Mouse (Mus musculus) C2C12 (cell line): ENCODE results near the gene Ccr7. TPM values are rescaled to one million over a fixed set of nuclear protein-coding genes. Genes with fewer than 3 reads are reported as not detected.

Experiments
- H3K27me3 ChIP-seq: one replicate; pipeline ENCODE4 v1.6.1; 2011; ENCODE audit not compliant: control insufficient read depth, insufficient read depth, insufficient read length
- H3K36me3 ChIP-seq: one replicate; pipeline ENCODE4 v1.6.1; 2011; ENCODE audit not compliant: control insufficient read depth, insufficient read depth
- H3K4me3 ChIP-seq: one replicate; pipeline ENCODE4 v1.5.1; 2011; ENCODE audit warnings: mild to moderate bottlenecking, control low read depth; ENCODE audit not compliant: poor library complexity, insufficient read depth, severe bottlenecking
- H3K79me2 ChIP-seq: one replicate; pipeline ENCODE4 v1.6.1; 2011; ENCODE audit not compliant: control insufficient read depth, insufficient read depth
- H3K79me3 ChIP-seq: one replicate; pipeline ENCODE4 v1.6.1; 2011; ENCODE audit warnings: low read depth, control low read depth
- H3ac ChIP-seq: one replicate; pipeline ENCODE3; 2011; ENCODE audit warnings: low read depth; ENCODE audit not compliant: control insufficient read depth, insufficient read length
- CEBPB ChIP-seq: IDR thresholded peaks from one replicate; pipeline ENCODE4 v1.6.1; 2011; ENCODE audit warnings: low read depth, mild to moderate bottlenecking, control low read depth, moderate library complexity
- CTCF ChIP-seq: IDR thresholded peaks from one replicate; pipeline ENCODE4 v1.5.1; 2011; ENCODE audit not compliant: control insufficient read depth, insufficient read depth, insufficient read length
- FOSL1 ChIP-seq: IDR thresholded peaks from one replicate; pipeline ENCODE4 v1.8.0; 2011; ENCODE audit warnings: mild to moderate bottlenecking, low read length; ENCODE audit not compliant: poor library complexity, insufficient read depth, severe bottlenecking
- MAX ChIP-seq: IDR thresholded peaks from one replicate; pipeline ENCODE4 v1.6.1; 2011; ENCODE audit warnings: mild to moderate bottlenecking, control low read depth
- MYOD1 ChIP-seq: IDR thresholded peaks from one replicate; pipeline ENCODE4 v1.6.1; 2011; ENCODE audit warnings: low read depth; ENCODE audit not compliant: control insufficient read depth, insufficient read length
- MYOG ChIP-seq: IDR thresholded peaks from one replicate; pipeline ENCODE4 v1.6.1; 2011; ENCODE audit not compliant: control insufficient read depth, insufficient read length; ENCODE audit errors: extremely low read depth
- USF1 ChIP-seq: IDR thresholded peaks from one replicate; pipeline ENCODE4 v1.6.1; 2011; ENCODE audit warnings: low read depth, mild to moderate bottlenecking, control low read depth, moderate library complexity
- polyA plus RNA-seq: library from polyadenylated mRNA; unstranded; fragments of >200 nt; fragmentation: generic; extraction: Trizol; gene quantifications from one replicate; pipeline ENCODE4 v1.2.1, GENCODE M21; 2012; ENCODE audit warnings: missing spikeins

Gene Ccr7
- polyA plus RNA-seq, 1 experiment = 0.02 TPM

DNA sequence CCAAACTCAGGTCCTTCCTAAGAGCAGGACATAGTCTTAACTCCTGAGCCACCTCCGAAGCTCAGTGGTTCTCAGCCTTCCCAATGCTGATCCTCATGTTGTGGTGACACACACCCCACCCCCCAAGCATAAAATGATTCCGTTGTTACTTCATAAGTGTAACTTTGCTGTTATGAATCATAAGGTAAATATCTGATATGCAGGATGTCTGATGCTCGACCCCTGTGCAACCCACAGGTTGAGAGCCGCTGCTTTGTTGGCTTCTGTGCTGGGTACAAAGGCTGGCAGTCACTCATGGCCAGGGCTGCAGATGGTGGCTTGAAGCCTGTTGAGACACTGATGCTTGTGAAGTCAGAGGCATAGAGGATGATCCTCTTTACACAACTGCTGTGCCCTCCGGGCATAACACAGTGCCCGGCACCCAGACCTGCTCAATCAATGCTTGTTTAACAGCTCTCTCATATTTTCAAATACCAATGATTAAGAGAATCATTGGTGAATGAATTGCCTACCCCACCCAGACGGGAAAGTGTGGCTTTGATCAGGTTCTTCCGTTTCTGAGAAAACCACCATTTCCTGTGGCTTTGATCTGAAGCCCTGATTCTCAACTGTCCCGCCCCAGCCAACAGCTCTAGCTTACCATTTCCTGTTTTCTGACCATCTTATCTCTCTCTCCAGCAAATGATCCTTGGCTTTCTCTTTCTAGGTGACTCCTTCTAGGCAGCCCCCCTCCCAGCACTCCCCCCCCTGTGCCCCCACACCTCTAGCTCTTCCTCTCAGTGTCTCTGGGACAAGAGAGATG is 50.1 kb downstream of the Ccr7 start:
- no peaks in the 10 kb centered on the region for H3K79me2 ChIP-seq
- H3K36me3 ChIP-seq = no peaks in the 10 kb centered on the region
- no peak overlapping the region for H3K4me3 ChIP-seq
- H3ac ChIP-seq = no peak overlapping the region
- H3K27me3 ChIP-seq = no peaks in the 10 kb centered on the region
- TF ChIP-seq MYOG = no peak
- TF ChIP-seq CTCF = no peak
- peak; percentile 46 for TF ChIP-seq CEBPB
- peak; percentile 62 for TF ChIP-seq MAX
- TF ChIP-seq FOSL1 = peak; percentile 17
- H3K79me3 ChIP-seq = no peaks in the 10 kb centered on the region

DNA sequence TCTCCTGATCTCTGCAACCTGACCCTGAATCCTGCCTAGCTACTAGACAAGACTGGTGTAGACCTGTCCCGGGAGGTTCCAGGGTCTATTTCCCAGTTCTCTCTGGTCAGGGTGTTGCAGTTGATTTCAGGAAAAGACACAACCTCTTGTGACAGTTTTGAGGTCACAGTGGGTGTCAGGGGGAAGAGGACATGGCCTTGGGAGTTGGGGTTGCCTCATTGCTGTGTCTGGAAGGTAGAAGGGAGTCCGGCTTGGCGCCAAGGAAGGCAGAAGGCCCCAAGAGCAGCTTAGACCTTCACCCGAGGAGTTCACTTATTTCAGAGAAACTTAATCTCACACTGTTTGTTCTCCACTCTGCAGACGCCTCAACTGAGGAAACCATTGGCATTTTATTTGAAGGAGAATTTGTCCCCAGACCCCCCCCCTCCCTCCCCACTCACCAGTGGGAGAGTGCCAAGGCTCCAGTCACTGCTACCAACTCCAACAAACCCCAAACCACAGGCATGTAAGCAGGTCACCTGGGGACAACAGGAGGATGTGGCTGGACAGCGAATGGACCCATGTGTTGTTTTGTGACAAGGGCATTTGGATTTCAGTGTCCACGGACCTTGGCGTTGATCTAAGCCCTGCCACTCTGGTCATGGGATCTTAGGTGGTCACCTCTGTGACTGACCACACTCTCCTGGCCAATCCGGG is 52.2 kb downstream of the Ccr7 start:
- no peaks in the 10 kb centered on the region for H3K79me2 ChIP-seq
- H3ac ChIP-seq = no peak overlapping the region
- H3K36me3 ChIP-seq = no peaks in the 10 kb centered on the region
- no peak overlapping the region for H3K4me3 ChIP-seq
- no peaks in the 10 kb centered on the region for H3K79me3 ChIP-seq
- H3K27me3 ChIP-seq = no peaks in the 10 kb centered on the region
- TF ChIP-seq MAX (no peak), FOSL1 (no peak), MYOG (no peak), MYOD1 (no peak), USF1 (no peak), CEBPB (no peak), CTCF (no peak)

DNA sequence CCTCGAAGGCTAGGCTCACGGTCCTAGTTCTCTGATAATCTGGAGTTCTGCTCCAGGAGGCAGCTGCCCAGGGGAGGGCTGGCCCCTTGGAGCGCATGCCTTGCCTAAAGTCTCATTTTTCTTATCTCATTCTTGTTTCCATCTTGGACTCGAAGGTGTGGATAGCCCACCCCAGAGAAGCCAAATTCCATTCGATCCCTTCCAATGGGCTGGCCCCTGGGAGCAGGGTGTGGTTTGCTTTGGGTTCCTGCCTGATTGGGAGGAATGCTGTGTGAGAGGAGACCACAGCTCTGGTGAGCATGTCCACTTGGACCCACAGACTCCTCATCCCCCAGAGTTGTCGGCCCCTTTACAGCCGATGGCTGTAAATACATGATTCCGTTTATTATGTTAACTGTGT is 53.2 kb downstream of the Ccr7 start:
- no peaks in the 10 kb centered on the region for H3K79me2 ChIP-seq
- no peak overlapping the region for H3K4me3 ChIP-seq
- TF ChIP-seq CTCF (no peak), FOSL1 (no peak), MYOD1 (no peak), CEBPB (no peak), USF1 (no peak), MYOG (no peak), MAX (no peak)
- H3ac ChIP-seq = no peak overlapping the region
- no peaks in the 10 kb centered on the region for H3K27me3 ChIP-seq
- no peaks in the 10 kb centered on the region for H3K79me3 ChIP-seq
- no peaks in the 10 kb centered on the region for H3K36me3 ChIP-seq

DNA sequence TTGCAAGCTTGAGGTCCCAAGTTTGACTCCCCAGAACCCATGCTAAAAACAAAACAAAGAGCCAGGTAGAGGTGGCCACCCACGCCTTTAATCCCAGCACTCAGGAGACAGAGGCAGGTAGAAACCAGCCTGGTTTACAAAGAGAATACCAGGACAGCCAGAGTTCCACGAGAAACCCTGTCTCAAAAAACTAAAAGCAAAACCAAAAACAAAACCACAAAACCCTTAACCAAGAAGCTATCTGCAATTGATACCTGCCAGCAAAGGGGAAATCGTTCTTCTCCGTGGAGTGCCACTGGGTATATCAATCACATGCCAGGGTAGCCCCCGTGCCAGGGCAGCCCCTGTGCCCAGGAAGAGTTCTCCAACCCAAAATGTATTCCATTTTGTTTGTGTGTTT is 54.7 kb downstream of the Ccr7 start:
- H3K36me3 ChIP-seq = no peaks in the 10 kb centered on the region
- TF ChIP-seq CTCF (no peak), FOSL1 (no peak), CEBPB (no peak), USF1 (no peak), MYOG (no peak), MAX (no peak)
- H3K27me3 ChIP-seq = no peaks in the 10 kb centered on the region
- H3ac ChIP-seq = no peak overlapping the region
- H3K4me3 ChIP-seq = no peak overlapping the region
- no peaks in the 10 kb centered on the region for H3K79me3 ChIP-seq
- no peaks in the 10 kb centered on the region for H3K79me2 ChIP-seq

DNA sequence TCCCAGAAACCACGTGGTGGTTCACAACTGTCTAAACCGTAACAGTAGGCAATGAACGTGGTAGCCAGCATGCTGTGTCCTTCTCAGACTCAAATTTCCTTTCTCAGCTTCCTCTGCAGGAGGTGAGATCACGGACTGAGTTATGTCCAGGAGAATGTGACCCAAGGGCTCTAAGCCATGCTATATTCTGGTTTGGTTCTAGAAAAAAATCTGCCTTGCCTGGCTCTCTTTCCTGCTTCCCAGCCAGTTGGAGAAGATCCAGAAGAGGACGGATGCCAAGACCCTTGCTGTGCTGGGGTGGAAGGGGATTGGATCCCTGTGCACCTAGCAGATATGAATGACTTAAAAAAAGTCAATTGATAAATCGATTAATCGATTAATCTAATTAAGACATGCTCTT is 55.4 kb downstream of the Ccr7 start:
- no peaks in the 10 kb centered on the region for H3K79me3 ChIP-seq
- no peak overlapping the region for H3ac ChIP-seq
- no peaks in the 10 kb centered on the region for H3K36me3 ChIP-seq
- TF ChIP-seq MAX (no peak), MYOG (no peak), CEBPB (no peak), CTCF (no peak), FOSL1 (no peak), MYOD1 (no peak), USF1 (no peak)
- no peak overlapping the region for H3K4me3 ChIP-seq
- no peaks in the 10 kb centered on the region for H3K79me2 ChIP-seq
- H3K27me3 ChIP-seq = no peaks in the 10 kb centered on the region
